Mouse (Mus musculus) bone marrow, adult 2 months (tissue): Measurements from ENCODE around the gene Snrk.

Experiments used
- CTCF ChIP-seq: fragments of 200-500 bp; IDR thresholded peaks from 2 replicates; pipeline ENCODE4 v1.5.1; 2011; ENCODE audit warnings: low read length, control low read depth; ENCODE audit not compliant: control insufficient read depth, insufficient read depth
- POLR2A ChIP-seq: fragments of 200-500 bp; IDR thresholded peaks from 2 replicates; pipeline ENCODE4 v1.6.1; 2011; ENCODE audit warnings: low read depth, mild to moderate bottlenecking, control low read depth, low read length, borderline replicate concordance; ENCODE audit not compliant: control insufficient read depth

DNA sequence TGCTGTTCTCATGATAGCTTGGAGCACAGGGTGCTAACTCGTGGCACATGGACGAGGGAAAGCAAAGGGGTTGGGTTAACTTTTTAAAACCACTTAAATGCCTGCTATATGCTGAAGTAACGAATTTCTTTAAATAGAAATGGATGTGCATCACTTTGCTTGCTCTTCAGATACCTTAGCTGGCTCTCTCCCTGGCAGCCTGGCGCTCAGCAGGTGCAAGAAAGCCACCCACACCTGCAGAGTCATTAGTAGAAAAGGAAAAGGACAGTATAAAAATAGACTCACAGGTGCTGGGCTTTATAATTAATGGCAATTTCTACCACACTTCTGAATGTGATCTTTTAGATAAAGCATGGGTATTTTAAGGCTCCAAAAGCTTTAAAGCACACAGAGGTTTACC is 91.2 kb downstream of the Snrk start:
- TF ChIP-seq POLR2A (no peak), CTCF (no peak)
